Mouse (Mus musculus) lung, postnatal 0 days (tissue): ENCODE data around the gene Wdr6.

Source experiments
- CTCF ChIP-seq: IDR thresholded peaks from 2 replicates; pipeline ENCODE4 v1.5.1; 2016; ENCODE audit warnings: antibody characterized with exemption, mild to moderate bottlenecking
- EP300 ChIP-seq: IDR thresholded peaks from 2 replicates; pipeline ENCODE4 v1.6.1; 2016; ENCODE audit warnings: antibody characterized with exemption, mild to moderate bottlenecking, control low read depth

GRCm38 (mm10) chr9:108565881-108566814, 12.4 kb downstream of the Wdr6 start:
- TF ChIP-seq CTCF = no peak
- no peak for TF ChIP-seq EP300
